Mouse (Mus musculus): ENCODE data around the gene Pde1a.

GRCm38 (mm10) chr2:80054042-80054441, 75.2 kb downstream of the Pde1a start:
- TF ChIP-seq CTCF (IDR thresholded peaks at IDR 0.05; ENCODE audit: borderline replicate concordance, insufficient read depth, low read length) (no peak), POLR2A (IDR thresholded peaks at IDR 0.05; ENCODE audit: low read depth, low read length) (no peak)

Measured in embryonic fibroblast, embryonic 13.5 days (primary cell).